Mouse (Mus musculus): ENCODE measurements around the gene Gm5741.
A peak's percentile ranks its signal among the peaks of the same experiment; 100 is the strongest.

The Gm5741 gene

DNA sequence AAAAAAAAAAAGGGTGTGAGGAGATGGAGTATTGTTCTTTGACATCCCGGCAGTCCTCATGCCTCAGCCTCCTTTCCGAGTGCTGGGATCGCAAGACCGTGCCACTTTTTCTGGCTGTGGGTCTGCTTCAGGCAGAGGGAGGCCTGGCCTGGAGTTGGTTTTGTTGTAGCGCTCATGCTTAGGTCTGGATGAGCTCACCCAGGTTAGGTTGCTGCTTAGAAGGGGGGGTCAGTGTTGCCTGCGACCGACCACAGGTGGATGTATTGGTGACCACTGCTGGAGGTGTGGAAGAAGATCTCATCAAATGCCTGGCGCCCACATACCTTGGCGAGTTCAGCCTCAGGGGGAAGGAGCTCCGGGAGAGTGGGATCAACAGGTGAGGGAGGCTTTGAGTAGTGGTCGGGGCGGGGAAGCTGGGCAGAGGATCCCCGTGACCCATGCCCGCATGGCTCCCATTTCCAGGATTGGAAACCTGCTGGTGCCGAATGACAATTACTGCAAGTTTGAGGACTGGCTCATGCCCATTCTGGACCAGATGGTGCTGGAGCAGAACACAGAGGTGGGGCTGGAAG lies 5.3 kb upstream of the Gm5741 start:
- no peak for DNase-seq (ENCODE audit: low spot score)

GRCm38 (mm10) chr8:85072364-85072929 lies 4.7 kb upstream of the Gm5741 start:
- DNase-seq (ENCODE audit: low spot score), result no peak

- DNase-seq (ENCODE audit: low spot score), result peak; percentile 98
Observed at GRCm38 (mm10) chr8:85071514-85072281, 3.9 kb upstream of the Gm5741 start, which contains the start of gene Dhps. TSS of gene Dhps (plus strand) at chr8:85071757.

DNA sequence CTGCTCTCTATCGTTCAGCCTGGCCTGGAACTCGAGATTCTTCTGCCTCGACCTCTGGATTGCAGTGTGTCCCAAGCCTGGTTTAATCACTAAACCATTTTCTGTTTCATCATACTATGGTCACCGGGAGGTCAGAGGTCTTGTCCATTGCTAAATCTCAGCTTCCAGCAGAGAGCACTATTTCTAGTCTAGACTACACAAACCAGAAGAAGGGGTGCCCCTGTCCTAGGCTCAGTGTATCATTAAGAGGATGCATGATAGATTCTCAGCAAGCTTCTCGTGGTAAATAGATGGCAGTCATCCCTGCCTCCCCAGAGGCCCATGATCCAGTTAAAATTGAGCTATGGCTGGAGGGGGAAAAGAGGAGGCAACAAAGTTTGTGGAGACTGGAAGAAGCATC lies 3.3 kb upstream of the Gm5741 start:
- DNase-seq (ENCODE audit: low spot score), result peak; percentile 23

DNA sequence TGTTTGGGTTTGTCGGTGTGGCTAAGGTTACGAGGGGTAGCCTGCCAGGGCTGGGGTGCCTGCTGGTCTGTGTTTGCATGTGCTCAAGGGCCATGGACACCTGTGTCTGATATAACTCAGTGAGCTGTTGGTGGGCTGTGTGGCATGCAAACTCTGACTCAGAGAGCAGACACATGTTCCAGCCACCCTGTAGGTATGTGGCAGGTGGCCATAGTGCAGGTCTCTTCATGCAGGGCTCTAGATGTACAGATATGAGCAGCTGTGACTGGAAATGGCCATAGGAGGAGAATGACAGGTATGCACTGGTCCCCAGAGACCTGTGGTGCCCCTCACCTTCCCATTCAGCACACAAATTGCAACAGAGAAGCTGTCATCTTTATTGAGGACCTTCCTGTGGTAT lies 627 bp downstream of the Gm5741 start:
- DNase-seq (ENCODE audit: low spot score), result no peak

DNA sequence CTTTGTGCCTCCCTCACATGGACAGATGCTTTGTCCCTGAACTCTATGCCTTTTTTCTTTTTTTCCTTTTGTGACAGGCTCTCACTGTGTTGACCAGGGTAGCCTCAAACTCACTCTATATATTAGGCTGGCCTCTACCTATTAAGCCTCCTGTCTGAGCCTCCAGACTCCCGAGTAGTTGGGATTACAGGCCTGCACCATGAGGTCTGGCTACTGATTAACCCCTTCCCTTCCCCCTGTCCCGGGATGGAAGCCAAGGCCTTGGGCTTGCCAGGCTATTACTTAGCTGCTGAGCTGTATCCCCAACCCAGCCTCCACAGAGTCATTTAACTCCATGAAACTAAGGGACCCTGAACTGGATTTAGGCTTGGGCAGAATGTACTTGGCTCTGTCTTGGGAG lies 2.6 kb downstream of the Gm5741 start:
- DNase-seq (ENCODE audit: low spot score), result no peak

DNA sequence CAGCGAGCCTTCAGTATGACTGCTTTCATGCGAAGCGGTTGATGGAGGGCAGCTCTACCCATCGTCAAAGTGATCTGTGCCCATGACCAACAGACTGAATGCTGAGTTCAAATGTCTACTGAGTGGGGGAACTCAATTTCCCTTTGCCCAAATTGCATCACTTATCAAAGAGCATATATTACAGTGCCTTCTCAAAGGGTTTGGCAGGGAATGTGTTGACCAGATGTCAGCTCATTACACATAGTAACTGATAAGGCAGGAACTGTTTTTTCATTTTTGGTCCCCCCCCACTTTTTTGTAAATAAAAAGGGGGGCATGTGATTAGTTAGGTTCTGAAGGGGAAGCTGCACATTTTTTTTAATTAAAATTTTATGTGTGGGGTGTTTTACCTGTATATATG lies 5.2 kb downstream of the Gm5741 start:
- no peak for DNase-seq (ENCODE audit: low spot score)

GRCm38 (mm10) chr8:85059879-85060616 lies 7.7 kb downstream of the Gm5741 start, which contains the start of gene Fbxw9:
TSS of gene Fbxw9 (plus strand) at chr8:85060055.
- peak; percentile 95 for DNase-seq (ENCODE audit: low spot score)

- no peak for DNase-seq (ENCODE audit: low spot score)
Observed at GRCm38 (mm10) chr8:85057367-85057766, 10.4 kb downstream of the Gm5741 start.

GRCm38 (mm10) chr8:85043619-85044018 lies 24.2 kb downstream of the Gm5741 start:
- DNase-seq (ENCODE audit: low spot score), result no peak

DNA sequence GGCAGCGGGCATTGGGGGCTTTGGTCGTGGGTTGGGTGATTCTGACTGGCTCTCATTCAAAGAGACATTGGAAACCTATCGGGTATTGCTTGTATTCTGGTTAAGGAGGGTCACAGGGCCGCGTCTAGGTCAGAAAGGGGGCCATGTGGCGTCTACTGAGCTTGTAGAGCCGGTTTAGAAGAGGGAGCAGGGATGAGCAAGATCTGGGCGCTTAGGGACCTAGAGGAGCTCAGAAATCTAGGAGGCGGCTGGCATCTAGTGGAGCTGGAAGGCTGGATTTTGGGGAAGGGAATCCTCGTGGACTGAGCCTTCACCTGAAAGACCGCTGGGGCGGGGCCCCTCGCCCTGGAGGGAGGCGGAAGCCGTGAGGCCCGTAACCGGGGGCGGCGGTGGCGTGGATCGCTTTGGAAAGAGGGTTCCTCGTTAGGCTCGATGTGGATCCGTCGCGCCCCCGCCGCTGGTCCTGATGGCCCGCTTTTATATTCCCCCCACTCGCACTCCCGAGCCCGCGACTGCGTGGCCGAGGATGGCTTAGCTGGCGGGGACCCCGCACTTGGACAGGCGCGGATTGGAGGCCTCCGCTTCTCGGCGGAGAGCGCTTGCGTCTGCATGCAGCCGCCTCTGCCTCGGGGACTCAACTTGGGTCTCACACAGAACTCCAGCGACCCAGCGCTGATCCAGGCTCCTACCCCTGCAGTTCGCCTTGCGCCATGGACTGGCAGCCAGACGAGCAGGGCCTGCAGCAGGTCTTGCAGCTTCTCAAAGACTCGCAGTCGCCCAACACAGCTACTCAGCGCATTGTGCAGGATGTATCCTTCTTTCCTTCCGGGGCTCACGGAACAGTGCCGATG lies 29.9 kb downstream of the Gm5741 start:
- peak; percentile 68 for DNase-seq (ENCODE audit: low spot score)

- DNase-seq (ENCODE audit: low spot score), result peak; percentile 72
Observed at GRCm38 (mm10) chr8:85037366-85037680, 30.5 kb downstream of the Gm5741 start.

GRCm38 (mm10) chr8:85036718-85037365 lies 30.9 kb downstream of the Gm5741 start, which contains the start of gene Tnpo2:
TSS of gene Tnpo2 (plus strand) at chr8:85036915.
- peak; percentile 98 for DNase-seq (ENCODE audit: low spot score)

GRCm38 (mm10) chr8:85036381-85036717 lies 31.4 kb downstream of the Gm5741 start:
- DNase-seq (ENCODE audit: low spot score), result no peak

GRCm38 (mm10) chr8:85035728-85036310 lies 32.0 kb downstream of the Gm5741 start:
- no peak for DNase-seq (ENCODE audit: low spot score)

- peak; percentile 49 for DNase-seq (ENCODE audit: low spot score)
Observed at GRCm38 (mm10) chr8:85035165-85035727, 32.5 kb downstream of the Gm5741 start.

GRCm38 (mm10) chr8:85034764-85035163 lies 33.0 kb downstream of the Gm5741 start:
- peak; percentile 96 for DNase-seq (ENCODE audit: low spot score)

- no peak for DNase-seq (ENCODE audit: low spot score)
Observed at GRCm38 (mm10) chr8:85033867-85034266, 33.9 kb downstream of the Gm5741 start.

DNA sequence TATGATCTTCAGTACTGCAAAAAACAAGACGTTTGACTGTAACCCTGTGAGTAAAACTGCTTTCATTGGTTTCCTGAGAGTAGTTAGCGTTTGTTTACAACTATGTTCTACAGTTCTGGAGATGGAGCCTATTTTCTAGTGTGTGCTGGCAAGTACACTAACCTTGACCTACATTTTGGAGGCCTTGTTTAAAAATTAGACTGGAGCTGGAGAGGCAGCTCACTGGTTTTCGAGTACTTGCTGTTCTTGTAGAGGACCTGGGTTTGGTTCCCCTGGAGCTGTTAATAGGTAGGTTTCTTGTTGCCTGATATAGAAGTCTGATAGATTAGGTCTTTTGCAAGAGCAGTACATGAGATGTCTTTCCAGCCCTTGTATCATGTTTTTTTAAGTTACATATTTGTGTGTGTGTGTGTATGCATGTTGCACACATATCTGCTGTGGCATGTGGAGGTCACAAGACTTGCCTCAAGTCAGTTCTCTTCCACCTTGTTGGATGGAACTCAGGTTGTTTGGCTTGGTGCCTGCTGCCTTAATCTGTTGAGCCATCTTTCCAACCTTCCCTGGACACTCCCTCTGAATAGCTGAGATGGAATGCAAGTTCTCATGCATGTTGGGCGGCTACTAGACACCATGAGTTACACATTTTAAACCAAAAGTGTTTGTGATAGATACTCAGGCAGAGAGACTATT lies 35.0 kb downstream of the Gm5741 start:
- no peak for DNase-seq (ENCODE audit: low spot score)

GRCm38 (mm10) chr8:85029271-85029670 lies 38.5 kb downstream of the Gm5741 start:
- no peak for DNase-seq (ENCODE audit: low spot score)
